Mouse (Mus musculus) layer of hippocampus, adult 9-11 months (tissue): ENCODE results near the gene Wdr35.

Source experiments
- DNase-seq: peaks from one replicate; pipeline ENCODE4 v3.0.0; 2022

The Wdr35 gene

DNA sequence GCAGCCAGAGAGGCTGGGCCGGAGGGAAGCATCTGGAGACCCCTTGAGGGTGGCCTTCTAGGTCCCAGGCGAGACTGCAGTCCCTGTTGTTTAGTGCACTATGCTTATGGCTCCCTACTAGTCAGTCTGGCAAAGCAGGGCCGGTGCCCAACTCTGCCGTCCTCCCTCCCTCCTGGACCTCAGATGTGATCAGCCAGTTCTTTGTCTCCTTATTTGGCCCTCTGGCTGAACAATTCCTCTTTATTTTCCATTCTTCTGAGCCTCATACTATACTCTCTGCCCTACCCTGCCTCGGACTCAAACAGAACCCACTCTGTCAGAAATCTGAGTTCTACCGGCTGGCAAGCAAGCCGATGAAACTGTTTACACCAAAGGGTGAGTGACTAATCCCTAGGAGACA is 79.7 kb downstream of the Wdr35 start:
- DNase-seq, result peak; percentile 66

DNA sequence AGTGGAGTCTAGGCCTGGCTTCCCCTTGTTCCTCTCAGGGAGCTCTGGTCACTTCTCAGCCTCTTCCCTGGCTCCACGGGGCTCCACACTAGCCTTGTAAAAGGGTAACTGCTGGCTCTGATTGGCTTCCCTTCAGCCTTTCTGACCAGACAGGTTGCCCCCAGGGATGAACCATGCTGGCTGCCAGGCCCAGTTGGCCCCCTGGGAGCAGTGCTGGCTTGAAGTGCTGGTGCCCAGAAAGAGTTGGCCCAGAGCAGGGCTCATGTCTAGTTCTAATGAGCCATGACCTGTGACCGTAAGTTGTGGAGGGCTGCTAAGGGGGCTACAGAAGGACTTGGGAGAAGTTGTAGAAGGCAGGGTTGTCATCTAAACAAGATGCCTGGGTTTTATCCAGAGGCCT is 80.3 kb downstream of the Wdr35 start:
- no peak for DNase-seq

DNA sequence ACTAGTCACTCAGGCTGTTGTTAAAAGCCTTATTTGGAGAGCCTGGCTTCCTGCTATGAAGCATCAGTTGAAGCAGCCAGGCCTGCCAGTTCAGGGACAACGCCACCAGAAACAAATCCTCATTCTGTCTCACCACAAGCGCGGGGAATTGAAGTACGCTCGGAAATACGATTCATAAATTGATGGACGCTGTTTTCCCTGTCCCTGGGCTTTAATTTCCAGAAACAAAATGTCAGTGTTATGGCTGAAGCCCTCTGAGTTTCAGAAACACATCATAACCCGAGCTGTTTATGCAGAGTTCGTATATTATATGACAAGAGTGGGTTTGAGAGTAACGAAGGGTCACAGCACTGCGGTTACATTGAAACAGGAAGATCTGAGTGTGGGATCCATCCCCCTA is 81.6 kb downstream of the Wdr35 start:
- DNase-seq, result no peak

- DNase-seq, result no peak
Measured at GRCm38 (mm10) chr12:9059502-9059901, 85.8 kb downstream of the Wdr35 start.

- DNase-seq, result no peak
Measured at GRCm38 (mm10) chr12:9059965-9060364, 86.3 kb downstream of the Wdr35 start.

DNA sequence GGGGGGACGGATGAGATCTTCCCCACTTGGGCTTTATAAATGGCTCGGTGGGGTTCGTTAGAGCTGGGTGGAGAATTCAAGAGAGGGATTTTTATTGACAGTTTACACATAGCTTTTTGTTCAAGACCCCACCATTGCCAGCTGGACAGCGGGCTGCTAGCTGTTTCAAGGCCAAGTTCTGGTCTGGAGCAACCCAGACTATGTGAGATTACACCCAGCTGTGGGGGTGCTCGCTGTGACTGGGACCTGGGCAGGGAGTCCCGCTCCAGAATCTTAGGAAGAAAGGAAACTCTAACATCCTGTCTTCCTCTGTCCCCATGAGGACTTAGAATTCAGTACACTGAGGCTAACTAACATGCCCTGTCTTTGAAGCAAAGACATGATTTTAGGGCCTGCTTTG is 89.9 kb downstream of the Wdr35 start:
- no peak for DNase-seq

DNA sequence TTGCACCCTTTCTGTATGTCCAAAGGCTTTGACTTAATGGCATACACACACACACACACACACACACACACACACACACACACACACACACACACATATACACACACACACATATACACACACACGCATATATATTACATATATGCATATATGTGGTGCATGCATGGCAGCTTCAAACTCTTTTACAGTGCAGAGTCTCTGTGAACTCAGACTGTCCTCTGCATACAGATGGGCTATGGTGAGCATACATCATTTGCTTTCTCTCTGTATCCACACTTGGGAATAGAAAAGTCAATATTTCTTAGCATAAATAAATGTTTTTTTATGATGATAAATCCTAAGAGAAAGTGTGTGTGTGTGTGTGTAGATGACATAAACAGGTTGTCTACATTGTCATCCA is 97.4 kb downstream of the Wdr35 start:
- DNase-seq, result no peak

GRCm38 (mm10) chr12:9071493-9071892 is 97.8 kb downstream of the Wdr35 start:
- DNase-seq, result no peak

DNA sequence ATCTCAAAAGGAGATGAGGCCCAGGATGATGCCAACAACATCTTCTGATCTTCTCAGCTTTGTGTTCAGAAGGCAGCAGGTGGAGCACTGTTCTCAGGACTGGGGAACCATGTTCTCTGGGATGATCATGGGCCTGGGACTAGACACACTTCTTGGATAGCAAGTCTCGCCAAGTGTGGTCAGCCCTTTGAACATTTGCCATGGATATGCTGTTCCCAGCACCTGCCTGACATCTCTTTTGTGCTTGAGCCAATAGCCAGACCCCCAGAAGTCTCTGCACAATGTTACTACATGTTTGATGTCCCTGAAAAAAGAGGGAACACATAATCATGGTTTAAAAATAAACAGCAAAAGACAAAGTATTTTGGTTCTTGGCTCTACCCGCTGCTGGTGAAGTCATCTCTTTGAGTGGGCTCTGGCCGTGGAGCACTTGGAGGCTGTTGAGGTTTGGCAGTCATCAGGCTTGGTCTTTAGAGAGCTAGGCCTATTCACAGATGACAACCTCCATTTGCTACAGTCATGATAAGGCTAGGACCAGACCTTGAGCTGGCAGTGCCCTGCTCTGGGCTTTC is 103.9 kb downstream of the Wdr35 start:
- no peak for DNase-seq
